Mouse (Mus musculus): ENCODE results near the gene Tmem59. TPM values are rescaled to one million over a fixed set of nuclear protein-coding genes. Genes with fewer than 3 reads are reported as not detected.

Gene Tmem59
- total and polyA plus RNA-seq, 3 experiments: 55.8 to 78.9 TPM; not detected in 1

- no peak overlapping the region for H3K9ac ChIP-seq (ENCODE audit: control insufficient read depth, low read depth, low read length, poor library complexity, severe bottlenecking)
- H3K36me3 ChIP-seq (ENCODE audit: control insufficient read depth in 1 of 2, insufficient read depth in 2 of 2, low read length in 2 of 2): peaks cover 0 to 3% of the 10 kb centered on the region in 2 experiments; a peak in 2 of 4 replicates
- no peak overlapping the region for H3K27ac ChIP-seq (ENCODE audit: control insufficient read depth, low read depth, low read length)
- no peak overlapping the region for H3K4me3 ChIP-seq (ENCODE audit: control insufficient read depth in 1 of 2, insufficient read depth in 1 of 2, low read depth in 2 of 2, low read length in 2 of 2)
- H3K4me1 ChIP-seq (ENCODE audit: control insufficient read depth in 1 of 2, insufficient read depth in 2 of 2, low read length in 2 of 2): peaks cover 1 to 15% of the 10 kb centered on the region in 2 experiments; a peak in 3 of 4 replicates
- H3K27me3 ChIP-seq (ENCODE audit: control insufficient read depth in 1 of 2, insufficient read depth in 2 of 2, low read length in 2 of 2): no peaks in the 10 kb centered on the region
- H3K79me2 ChIP-seq (ENCODE audit: control insufficient read depth, insufficient read depth, low read length, poor library complexity): no peaks in the 10 kb centered on the region
- TF ChIP-seq SMC3 (IDR thresholded peaks at IDR 0.05; ENCODE audit: low read depth, low read length): no peak
- peak; percentile 91 for TF ChIP-seq RCOR1 (IDR thresholded peaks at IDR 0.05; ENCODE audit: low read depth, low read length)
- no peak for TF ChIP-seq MYB (IDR thresholded peaks at IDR 0.05; ENCODE audit: low read depth, low read length)
- no peak for TF ChIP-seq JUND (IDR thresholded peaks at IDR 0.05; ENCODE audit: low read depth, low read length)
- no peak for TF ChIP-seq MAZ (IDR thresholded peaks at IDR 0.05; ENCODE audit: low read depth, low read length)
- no peak for TF ChIP-seq BHLHE40 (IDR thresholded peaks at IDR 0.05; ENCODE audit: borderline replicate concordance, low read depth, low read length)
- peak in 1 of 2 experiments; percentile 6; a peak in 2 of 4 replicates for TF ChIP-seq EP300 (IDR thresholded peaks at IDR 0.05; ENCODE audit: low read depth in 1 of 2, low read length in 2 of 2)
- TF ChIP-seq UBTF (IDR thresholded peaks at IDR 0.05; ENCODE audit: borderline replicate concordance, insufficient read depth, low read depth, low read length): no peak
- no peak for TF ChIP-seq USF1 (IDR thresholded peaks at IDR 0.05; ENCODE audit: low read depth, low read length)
- TF ChIP-seq ZNF384 (IDR thresholded peaks at IDR 0.05; ENCODE audit: low read depth, low read length): no peak
- no peak for TF ChIP-seq MEF2A (IDR thresholded peaks at IDR 0.05; ENCODE audit: extremely low read depth, insufficient replicate concordance, low read depth, low read length, poor library complexity, severe bottlenecking)
- TF ChIP-seq GATA1 (IDR thresholded peaks at IDR 0.05; ENCODE audit: low read depth, low read length): 0 out of 2 replicates have a peak, but pooled peaks have one; percentile 31
- no peak for TF ChIP-seq ZC3H11A (IDR thresholded peaks at IDR 0.05; ENCODE audit: low read depth, low read length)
- TF ChIP-seq ZKSCAN1 (IDR thresholded peaks at IDR 0.05; ENCODE audit: low read depth, low read length): no peak
- no peak for TF ChIP-seq CHD2 (IDR thresholded peaks at IDR 0.05; ENCODE audit: low read length)
- TF ChIP-seq ETS1 (IDR thresholded peaks at IDR 0.05; ENCODE audit: low read depth, low read length): no peak
- TF ChIP-seq CTCF (IDR thresholded peaks at IDR 0.05 in 2 of 3, conservative IDR thresholded peaks at IDR 0.05 in 1 of 3; ENCODE audit: control insufficient read depth in 1 of 3, insufficient read depth in 1 of 3, low read depth in 2 of 3, low read length in 3 of 3, poor library complexity in 1 of 3, severe bottlenecking in 1 of 3): no peak
- TF ChIP-seq NELFE (IDR thresholded peaks at IDR 0.05; ENCODE audit: low read depth, low read length): no peak
- TF ChIP-seq POLR2AphosphoS5 (IDR thresholded peaks at IDR 0.05; ENCODE audit: borderline replicate concordance, low read depth, low read length): no peak
- TF ChIP-seq ZMIZ1 (IDR thresholded peaks at IDR 0.05; ENCODE audit: low read depth, low read length): no peak
- TF ChIP-seq ELF1 (IDR thresholded peaks at IDR 0.05; ENCODE audit: low read depth, low read length): no peak
- no peak for TF ChIP-seq MAX (IDR thresholded peaks at IDR 0.05; ENCODE audit: low read length)
- no peak for TF ChIP-seq MAFK (IDR thresholded peaks at IDR 0.05; ENCODE audit: borderline replicate concordance, low read depth, low read length)
- TF ChIP-seq POLR2AphosphoS2 (IDR thresholded peaks at IDR 0.05; ENCODE audit: low read length): no peak
- no peak for TF ChIP-seq NRF1 (IDR thresholded peaks at IDR 0.05; ENCODE audit: insufficient read depth, low read depth, low read length, poor library complexity, severe bottlenecking)
- TF ChIP-seq GABPA (IDR thresholded peaks at IDR 0.05; ENCODE audit: low read depth, low read length): no peak
- TF ChIP-seq USF2 (IDR thresholded peaks at IDR 0.05; ENCODE audit: borderline replicate concordance in 1 of 2, insufficient read depth in 1 of 2, low read depth in 1 of 2, low read length in 2 of 2): no peak
- no peaks in the 10 kb centered on the region for H3K9me3 ChIP-seq (replicated peaks; ENCODE audit: insufficient read depth, low read length)
- DNase-seq (ENCODE audit: low read depth, low spot score): peak; percentile 66
Measured at GRCm38 (mm10) chr4:107226313-107226712, 48.1 kb downstream of the Tmem59 start.

All from MEL (cell line).